Mouse (Mus musculus) intestine, embryonic 15.5 days (tissue): ENCODE measurements around the gene Rab9. TPM values are rescaled to one million over a fixed set of nuclear protein-coding genes. Genes with fewer than 3 reads are reported as not detected.
"Not testable (repeated sequence)": the region's sequence is repeated elsewhere in the genome, so short reads cannot be mapped to it uniquely, and the experiment has no call there.

Experiments
- ATAC-seq: fragments of 200-750 bp; cut with Nextera tagmentation; 2 replicates; pipeline ENCODE4 v1.8.0; 2017; ENCODE audit warnings: moderate TSS enrichment, moderate library complexity
- H3K27ac ChIP-seq: fragments of 300-500 bp; sonication (generic); 2 replicates; pipeline ENCODE4 v1.5.1; 2015; ENCODE audit warnings: mild to moderate bottlenecking, inconsistent platforms
- H3K27me3 ChIP-seq: fragments of 300-500 bp; sonication (generic); replicated peaks from 2 replicates; pipeline ENCODE4 v1.6.1; 2015; ENCODE audit warnings: inconsistent platforms
- H3K36me3 ChIP-seq: fragments of 300-500 bp; sonication (generic); 2 replicates; pipeline ENCODE4 v1.6.1; 2015; ENCODE audit warnings: inconsistent platforms
- H3K4me1 ChIP-seq: fragments of 300-500 bp; sonication (generic); replicated peaks from 2 replicates; pipeline ENCODE4 v1.6.1; 2015; ENCODE audit warnings: inconsistent platforms
- H3K4me2 ChIP-seq: fragments of 300-500 bp; sonication (generic); replicated peaks from 2 replicates; pipeline ENCODE4 v1.6.1; 2015; ENCODE audit warnings: mild to moderate bottlenecking, inconsistent platforms
- H3K4me3 ChIP-seq: fragments of 300-500 bp; sonication (generic); replicated peaks from 2 replicates; pipeline ENCODE4 v1.5.1; 2015; ENCODE audit warnings: inconsistent platforms
- H3K9ac ChIP-seq: fragments of 300-500 bp; sonication (generic); 2 replicates; pipeline ENCODE4 v1.6.1; 2015; ENCODE audit warnings: inconsistent platforms
- H3K9me3 ChIP-seq: fragments of 300-500 bp; sonication (generic); 2 replicates; pipeline ENCODE4 v1.6.1; 2016; ENCODE audit warnings: inconsistent platforms
- WGBS: fragments of 180-500 bp; shearing (Covaris S2); methylation state at CpG from one replicate; pipeline ENCODE4 v1.1.7; 2015; 5-methylcytosine and 5-hydroxymethylcytosine counted together
- polyA plus RNA-seq: library from polyadenylated mRNA; unstranded; fragments of >200 nt; fragmentation: Nextera tagmentation; extraction: Ambion mirVana; gene quantifications from 2 replicates; pipeline ENCODE4 v1.2.1, GENCODE M21; 2015

Gene Rab9
- 61.0 and 67.4 TPM in 2 replicates for polyA plus RNA-seq

DNA sequence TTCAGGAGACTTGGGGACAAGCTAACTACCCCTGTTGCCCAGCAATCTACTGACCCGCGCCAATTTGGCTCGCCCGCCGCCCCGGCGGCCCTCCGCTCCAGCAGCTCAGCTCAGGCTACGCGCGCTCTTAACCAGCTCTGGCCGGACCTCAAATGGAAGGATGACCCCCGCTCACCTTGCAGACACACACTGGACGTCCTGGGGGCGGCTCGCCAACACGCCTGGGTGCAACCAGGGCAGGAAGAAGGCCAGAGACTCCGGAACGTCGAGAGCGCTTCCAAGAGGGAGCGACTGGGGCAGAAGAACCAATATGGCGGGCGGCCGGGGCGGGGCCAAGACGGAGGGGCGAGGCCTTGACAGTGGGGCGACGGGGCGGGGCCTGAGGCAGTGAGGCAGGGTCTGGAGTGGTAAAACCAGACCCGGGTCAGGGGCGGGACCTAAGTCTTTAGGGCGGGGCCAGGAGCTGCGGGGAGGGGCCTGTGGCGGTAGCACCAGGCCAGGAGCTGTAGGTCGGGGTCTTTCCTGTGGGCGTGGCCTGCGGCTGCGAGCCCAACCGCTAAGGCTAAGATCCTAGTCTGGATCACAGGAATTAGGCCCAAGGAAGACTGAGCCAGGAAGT is at the start of gene Rab9:
TSS of gene Rab9 (minus strand) at position 503 of the 619 bp plus-strand sequence.
- Histone ChIP-seq H3K36me3 (no peaks in the 10 kb centered on the region), H3K9me3 (no peaks in the 10 kb centered on the region), H3K4me1 (no peaks in the 10 kb centered on the region), H3K27ac (peak within 1 kb of the TSS; percentile 75), H3K4me3 (peak within 1 kb of the TSS; percentile 54), H3K27me3 (no peaks in the 10 kb centered on the region), H3K9ac (peak within 1 kb of the TSS; percentile 64), H3K4me2 (peak within 1 kb of the TSS; percentile 53)
- peak; percentile 98 for ATAC-seq
- WGBS = 19% methylated on average over 40 of the region's 41 CpGs

- Histone ChIP-seq H3K4me1 (no peaks in the 10 kb centered on the region), H3K4me2 (no peak overlapping the region), H3K9ac (no peak overlapping the region), H3K36me3 (no peaks in the 10 kb centered on the region), H3K9me3 (no peaks in the 10 kb centered on the region), H3K27ac (no peak overlapping the region), H3K4me3 (no peak overlapping the region), H3K27me3 (no peaks in the 10 kb centered on the region)
- no peak for ATAC-seq
- WGBS = 87% methylated on average over 3 of the region's 3 CpGs
Observed at GRCm38 (mm10) chrX:166528126-166528525, 48.5 kb upstream of the Rab9 start.

DNA sequence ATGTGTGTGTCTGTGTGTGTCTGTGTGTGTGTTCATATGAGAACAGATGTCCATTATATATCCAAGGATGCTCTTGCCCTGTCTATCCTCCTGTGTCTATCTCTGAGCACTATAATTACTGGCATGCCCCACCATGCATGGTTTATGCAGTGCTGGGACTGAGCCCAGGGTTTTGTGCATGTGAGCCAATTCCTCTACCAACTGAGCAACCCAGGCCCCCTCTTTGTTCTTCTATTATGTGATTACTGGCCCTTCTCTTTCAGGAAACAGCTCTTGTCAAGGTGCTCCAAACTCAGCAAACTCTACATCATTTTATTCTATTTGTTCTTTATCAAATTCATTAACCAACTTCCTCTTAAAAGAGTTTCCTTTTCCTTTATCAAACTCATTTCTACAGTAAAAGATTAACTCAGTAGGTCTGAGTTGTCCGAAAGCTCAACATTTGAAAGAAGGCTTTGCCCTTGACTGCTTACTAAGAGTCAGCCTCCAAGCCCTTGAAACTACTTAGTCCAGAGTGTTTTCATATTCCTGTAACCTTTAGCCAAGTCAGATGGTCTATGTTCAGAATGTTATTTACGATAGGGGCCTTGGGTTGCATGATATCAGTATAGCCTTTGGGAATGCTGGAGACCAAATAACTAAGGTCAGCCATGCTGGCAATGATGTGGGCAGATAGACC is 46.1 kb upstream of the Rab9 start:
- Histone ChIP-seq H3K4me3 (no peak overlapping the region), H3K27me3 (no peaks in the 10 kb centered on the region), H3K36me3 (no peaks in the 10 kb centered on the region), H3K9me3 (no peaks in the 10 kb centered on the region), H3K4me2 (no peak overlapping the region), H3K9ac (no peak overlapping the region), H3K4me1 (no peaks in the 10 kb centered on the region), H3K27ac (no peak overlapping the region)
- WGBS = 75% methylated on average over 2 of the region's 2 CpGs
- peak; percentile 68; the same call in 1 of the 2 replicates for ATAC-seq

GRCm38 (mm10) chrX:166520782-166521181 is 41.1 kb upstream of the Rab9 start:
- Histone ChIP-seq H3K4me3 (no peak overlapping the region), H3K27me3 (no peaks in the 10 kb centered on the region), H3K4me2 (no peak overlapping the region), H3K4me1 (no peaks in the 10 kb centered on the region), H3K9ac (no peak overlapping the region), H3K9me3 (no peaks in the 10 kb centered on the region), H3K27ac (no peak overlapping the region), H3K36me3 (no peaks in the 10 kb centered on the region)
- 84% methylated on average over 5 of the region's 5 CpGs for WGBS
- ATAC-seq = no peak

GRCm38 (mm10) chrX:166518345-166518744 is 38.7 kb upstream of the Rab9 start, which contains the start of gene Tceanc:
Tceanc (minus strand) TSS chrX:166518567.
- ATAC-seq = no peak
- no peak within 1 kb of the TSS for H3K4me3 ChIP-seq
- no peak within 1 kb of the TSS for H3K9ac ChIP-seq
- H3K27ac ChIP-seq = no peak within 1 kb of the TSS
- H3K27me3 ChIP-seq = no peaks in the 10 kb centered on the region
- no peaks in the 10 kb centered on the region for H3K9me3 ChIP-seq
- no peaks in the 10 kb centered on the region for H3K36me3 ChIP-seq
- H3K4me1 ChIP-seq = no peaks in the 10 kb centered on the region
- no peak within 1 kb of the TSS for H3K4me2 ChIP-seq
- WGBS = 60% methylated on average over 16 of the region's 16 CpGs

- ATAC-seq = no peak
- WGBS = 88% methylated on average over 1 of the region's 1 CpGs
- no peaks in the 10 kb centered on the region for H3K4me1 ChIP-seq
- no peak overlapping the region for H3K9ac ChIP-seq
- H3K27me3 ChIP-seq = no peaks in the 10 kb centered on the region
- no peaks in the 10 kb centered on the region for H3K9me3 ChIP-seq
- H3K4me3 ChIP-seq = no peak overlapping the region
- no peak overlapping the region for H3K4me2 ChIP-seq
- no peaks in the 10 kb centered on the region for H3K36me3 ChIP-seq
- no peak overlapping the region for H3K27ac ChIP-seq
Observed at GRCm38 (mm10) chrX:166516631-166517030, 37.0 kb upstream of the Rab9 start.

- H3K4me2 ChIP-seq = no peak overlapping the region
- no peak overlapping the region for H3K4me3 ChIP-seq
- no peak overlapping the region for H3K9ac ChIP-seq
- ATAC-seq = no peak
- no peaks in the 10 kb centered on the region for H3K27me3 ChIP-seq
- no peaks in the 10 kb centered on the region for H3K9me3 ChIP-seq
- no peak overlapping the region for H3K27ac ChIP-seq
- WGBS = 89% methylated on average over 3 of the region's 3 CpGs
- H3K4me1 ChIP-seq = no peaks in the 10 kb centered on the region
- H3K36me3 ChIP-seq = no peaks in the 10 kb centered on the region
Observed at GRCm38 (mm10) chrX:166515923-166516322, 36.3 kb upstream of the Rab9 start.

- peak overlapping the region; percentile 22; the same call in 1 of the 2 replicates for H3K4me2 ChIP-seq
Observed at GRCm38 (mm10) chrX:166514035-166514434, 34.4 kb upstream of the Rab9 start.

GRCm38 (mm10) chrX:166512071-166512470 is 32.4 kb upstream of the Rab9 start:
- Histone ChIP-seq H3K4me2 (no peak overlapping the region), H3K4me1 (no peaks in the 10 kb centered on the region), H3K36me3 (no peaks in the 10 kb centered on the region), H3K27ac (no peak overlapping the region), H3K27me3 (no peaks in the 10 kb centered on the region), H3K4me3 (no peak overlapping the region), H3K9me3 (no peaks in the 10 kb centered on the region), H3K9ac (no peak overlapping the region)
- WGBS = 98% methylated on average over 4 of the region's 4 CpGs
- ATAC-seq = no peak

More at GRCm38 (mm10) chrX:166514035-166514434, 34.4 kb upstream of the Rab9 start:
- H3K4me1 ChIP-seq, H3K27ac ChIP-seq, H3K36me3 ChIP-seq, H3K27me3 ChIP-seq, H3K9me3 ChIP-seq, H3K9ac ChIP-seq, ATAC-seq, H3K4me3 ChIP-seq: not testable (repeated sequence)
- 30% methylated on average over 12 of the region's 12 CpGs for WGBS

DNA sequence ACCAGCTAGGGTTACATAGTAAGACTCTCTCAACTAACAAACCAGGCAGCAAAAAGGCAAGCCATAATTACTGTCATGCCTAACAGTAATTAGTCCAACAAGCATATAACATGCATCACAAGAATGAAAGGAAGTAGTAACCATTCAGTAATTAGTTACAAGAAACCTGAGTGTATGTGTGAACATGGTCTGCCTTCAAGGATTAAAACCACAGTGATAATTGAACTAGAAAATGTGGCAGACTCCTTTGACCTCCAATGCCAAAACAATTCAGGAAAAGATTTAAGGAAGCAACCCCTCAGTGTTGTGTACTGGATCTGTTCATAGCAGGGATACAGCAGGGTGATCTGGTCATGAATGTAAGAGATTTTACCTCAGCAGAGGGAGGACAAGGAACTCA is 31.4 kb upstream of the Rab9 start:
- H3K4me1 ChIP-seq = no peaks in the 10 kb centered on the region
- H3K4me2 ChIP-seq = no peak overlapping the region
- no peaks in the 10 kb centered on the region for H3K9me3 ChIP-seq
- no peaks in the 10 kb centered on the region for H3K36me3 ChIP-seq
- H3K4me3 ChIP-seq = no peak overlapping the region
- H3K27ac ChIP-seq = no peak overlapping the region
- no peak for ATAC-seq
- H3K27me3 ChIP-seq = no peaks in the 10 kb centered on the region
- H3K9ac ChIP-seq = no peak overlapping the region

DNA sequence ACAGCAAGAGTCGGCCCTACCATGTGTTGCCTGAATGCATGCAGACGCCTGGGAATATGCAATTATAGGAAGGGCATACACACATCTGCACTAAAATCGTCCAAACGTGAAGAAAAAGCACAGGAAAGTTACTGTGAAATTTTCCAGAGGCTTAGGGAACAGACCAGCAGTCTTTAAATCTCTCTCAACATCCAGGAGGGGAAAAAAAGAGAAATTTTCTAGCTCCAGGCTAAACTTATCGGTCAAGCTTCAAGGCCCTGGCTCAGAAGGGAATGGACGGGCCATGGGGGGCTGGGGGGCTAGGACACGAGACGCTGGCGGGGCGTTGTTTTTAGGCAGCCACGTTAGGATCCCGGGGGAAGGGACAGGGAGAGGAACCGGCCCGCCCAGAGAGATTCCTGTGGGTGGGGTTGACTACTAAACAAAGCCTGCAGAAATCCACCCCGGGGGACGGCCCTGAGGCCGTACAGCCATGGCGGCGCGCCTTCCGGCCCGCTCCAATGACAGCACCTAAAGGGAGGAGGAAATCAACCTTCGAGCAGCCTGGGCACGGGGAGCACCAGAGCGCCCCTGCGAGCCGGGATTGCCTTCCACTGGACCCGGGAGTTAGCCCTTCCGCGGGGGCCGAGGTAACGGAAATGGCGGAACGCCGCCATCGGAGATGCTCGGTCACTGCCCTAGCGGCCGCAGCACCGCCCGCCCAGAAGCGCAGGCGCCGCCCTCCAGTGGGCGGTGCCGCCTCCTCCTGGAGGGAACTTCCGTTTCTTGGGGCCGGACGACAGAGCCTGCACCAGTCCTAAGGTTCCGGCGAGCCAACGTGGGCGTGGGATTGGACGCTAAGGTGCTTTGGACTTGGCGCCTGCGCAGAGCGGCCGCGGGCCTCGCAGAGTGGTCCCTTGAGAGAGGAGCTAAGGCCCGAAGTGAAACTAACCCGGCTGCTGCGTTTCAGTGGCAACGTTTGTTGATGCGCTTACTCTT is 30.4 kb upstream of the Rab9 start:
- H3K9ac ChIP-seq = peak overlapping the region; percentile 65
- 19% methylated on average over 65 of the region's 65 CpGs for WGBS
- peak overlapping the region; percentile 97 for H3K27ac ChIP-seq
- H3K4me2 ChIP-seq = peak overlapping the region; percentile 48
- no peaks in the 10 kb centered on the region for H3K9me3 ChIP-seq
- no peaks in the 10 kb centered on the region for H3K4me1 ChIP-seq
- peak; percentile 99 for ATAC-seq
- peak overlapping the region; percentile 50 for H3K4me3 ChIP-seq
- H3K27me3 ChIP-seq = no peaks in the 10 kb centered on the region
- H3K36me3 ChIP-seq = no peaks in the 10 kb centered on the region

GRCm38 (mm10) chrX:166504421-166504820 is 24.8 kb upstream of the Rab9 start:
- H3K4me2 ChIP-seq = no peak overlapping the region
- 52% methylated on average over 2 of the region's 2 CpGs for WGBS
- no peak overlapping the region for H3K4me3 ChIP-seq
- no peaks in the 10 kb centered on the region for H3K4me1 ChIP-seq
- no peaks in the 10 kb centered on the region for H3K27me3 ChIP-seq
- H3K9me3 ChIP-seq = no peaks in the 10 kb centered on the region
- no peak overlapping the region for H3K27ac ChIP-seq
- ATAC-seq = no peak
- no peaks in the 10 kb centered on the region for H3K36me3 ChIP-seq
- H3K9ac ChIP-seq = no peak overlapping the region
